Mouse (Mus musculus) midbrain, embryonic 14.5 days (tissue): ENCODE measurements around the gene Btbd6. TPM values are rescaled to one million over a fixed set of nuclear protein-coding genes. Genes with fewer than 3 reads are reported as not detected.

ENCODE experiments used
- ATAC-seq: fragments of 200-750 bp; cut with Nextera tagmentation; 2 replicates; pipeline ENCODE4 v1.8.0; 2017; ENCODE audit warnings: moderate number of reproducible peaks, moderate library complexity; ENCODE audit not compliant: low FRiP score, low TSS enrichment
- DNase-seq: peaks from one replicate; pipeline ENCODE4 v3.0.0-alpha.2; 2015
- H3K27ac ChIP-seq: fragments of 300-500 bp; sonication (generic); replicated peaks from 2 replicates; pipeline ENCODE4 v1.5.1; 2014; ENCODE audit warnings: mild to moderate bottlenecking, low read depth, low read length, moderate library complexity
- H3K27me3 ChIP-seq: fragments of 300-500 bp; sonication (generic); 2 replicates; pipeline ENCODE4 v1.6.1; 2014; ENCODE audit warnings: low read length, control low read depth, mixed read lengths; ENCODE audit not compliant: control insufficient read depth, insufficient read depth
- H3K36me3 ChIP-seq: fragments of 300-500 bp; sonication (generic); 2 replicates; pipeline ENCODE4 v1.6.1; 2014; ENCODE audit warnings: low read length, control low read depth; ENCODE audit not compliant: control insufficient read depth, insufficient read depth
- H3K4me1 ChIP-seq: fragments of 300-500 bp; sonication (generic); 2 replicates; pipeline ENCODE4 v1.6.1; 2014; ENCODE audit warnings: mild to moderate bottlenecking, antibody characterized with exemption, low read length, control low read depth; ENCODE audit not compliant: control insufficient read depth, insufficient read depth
- H3K4me2 ChIP-seq: fragments of 300-500 bp; sonication (generic); 2 replicates; pipeline ENCODE4 v1.6.1; 2014; ENCODE audit warnings: mild to moderate bottlenecking, low read length, moderate library complexity
- H3K4me3 ChIP-seq: fragments of 300-500 bp; sonication (generic); replicated peaks from 2 replicates; pipeline ENCODE4 v1.5.1; 2014; ENCODE audit warnings: low read depth, low read length
- H3K9ac ChIP-seq: fragments of 300-500 bp; sonication (generic); replicated peaks from 2 replicates; pipeline ENCODE4 v1.6.1; 2014; ENCODE audit warnings: mild to moderate bottlenecking, low read length, moderate library complexity
- H3K9me3 ChIP-seq: fragments of 300-500 bp; sonication (generic); 2 replicates; pipeline ENCODE4 v1.6.1; 2016; ENCODE audit warnings: low read length, control low read depth, mixed read lengths; ENCODE audit not compliant: control insufficient read depth
- WGBS: fragments of 180-500 bp; shearing (Covaris S2); extraction: QIAGEN DNeasy Blood & Tissue Kit; methylation state at CpG from one replicate; pipeline ENCODE4 v1.1.7; 2014; 5-methylcytosine and 5-hydroxymethylcytosine counted together
- polyA plus RNA-seq: library from polyadenylated mRNA; unstranded; fragments of >200 nt; fragmentation: Nextera tagmentation; extraction: Ambion mirVana; gene quantifications from 2 replicates; pipeline ENCODE4 v1.2.1, GENCODE M21; 2014

The Btbd6 gene
- polyA plus RNA-seq, 1 experiment from 2014 or later, result 49.8 TPM

DNA sequence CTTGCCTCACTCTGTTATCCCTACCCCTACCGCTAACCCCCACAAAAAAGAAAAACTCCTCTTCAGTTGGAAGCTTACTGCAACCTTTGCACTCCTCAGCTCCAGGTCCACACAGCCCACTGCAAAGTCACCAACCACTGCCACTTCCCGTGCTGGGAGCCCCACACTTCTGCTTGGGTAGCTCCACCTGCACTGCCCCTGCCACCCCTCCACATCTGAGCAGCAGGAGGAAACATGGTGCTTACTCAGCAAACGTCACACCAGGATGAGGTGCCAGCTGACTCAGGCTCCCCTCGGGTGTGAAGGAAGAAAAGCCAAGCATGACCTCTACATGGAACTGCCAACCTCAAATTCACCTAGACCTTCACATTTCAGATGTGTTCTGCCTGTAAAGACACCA is 17.9 kb downstream of the Btbd6 start:
- H3K4me1 ChIP-seq, result peaks cover 10% of the 10 kb centered on the region; the same call in 1 of the 2 replicates
- H3K27ac ChIP-seq, result no peak overlapping the region
- H3K36me3 ChIP-seq, result peaks cover 27% of the 10 kb centered on the region
- no peaks in the 10 kb centered on the region for H3K9me3 ChIP-seq
- no peak overlapping the region for H3K9ac ChIP-seq
- H3K27me3 ChIP-seq, result no peaks in the 10 kb centered on the region
- no peak overlapping the region for H3K4me3 ChIP-seq
- DNase-seq (no peak), ATAC-seq (no peak)
- no peak overlapping the region for H3K4me2 ChIP-seq
- WGBS, result 88% methylated on average over 4 of the region's 4 CpGs

DNA sequence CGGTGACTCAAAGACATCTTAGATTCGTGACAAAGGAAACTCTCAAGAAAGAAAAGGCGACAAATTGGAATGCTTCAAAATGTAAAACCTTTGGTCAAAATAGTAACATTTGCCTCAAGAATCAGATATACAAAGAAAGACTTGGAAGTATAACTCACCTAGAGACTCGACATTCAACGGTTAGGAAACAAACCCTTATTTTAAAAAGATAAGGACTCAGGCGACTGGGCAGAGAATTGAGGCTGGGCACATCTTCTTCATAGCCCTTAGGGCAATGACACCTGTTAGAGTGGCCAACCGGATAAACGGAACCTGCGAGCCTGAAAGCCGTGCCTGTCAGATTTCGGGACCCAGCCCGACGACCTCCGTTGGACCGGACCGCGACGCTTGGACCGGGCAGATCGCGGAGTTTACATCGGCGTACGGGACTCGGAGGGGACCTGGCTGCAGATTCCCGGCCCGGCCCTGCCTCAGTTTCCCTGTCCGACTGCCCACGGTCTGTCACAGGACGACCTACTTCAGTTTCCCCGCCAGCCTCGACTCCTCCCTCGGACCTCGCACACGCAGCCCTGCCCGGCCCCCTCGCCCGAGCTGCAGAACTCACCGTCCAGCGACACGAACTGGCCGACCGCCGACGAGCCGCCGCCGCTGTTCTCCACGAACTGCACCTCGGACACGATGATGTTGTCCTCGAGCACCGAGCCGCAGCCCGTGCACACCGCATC is 23.4 kb downstream of the Btbd6 start:
- WGBS, result 1% methylated on average over 56 of the region's 56 CpGs
- H3K27ac ChIP-seq, result peak overlapping the region; percentile 94
- peak overlapping the region; percentile 81 for H3K4me3 ChIP-seq
- H3K9me3 ChIP-seq, result no peaks in the 10 kb centered on the region
- peaks cover 8% of the 10 kb centered on the region; the same call in 1 of the 2 replicates for H3K36me3 ChIP-seq
- H3K9ac ChIP-seq, result peak overlapping the region; percentile 85
- H3K4me1 ChIP-seq, result peaks cover 21% of the 10 kb centered on the region; the same call in 1 of the 2 replicates
- peak; percentile 25 for DNase-seq
- peak overlapping the region; percentile 92 for H3K4me2 ChIP-seq
- no peak for ATAC-seq
- H3K27me3 ChIP-seq, result no peaks in the 10 kb centered on the region

DNA sequence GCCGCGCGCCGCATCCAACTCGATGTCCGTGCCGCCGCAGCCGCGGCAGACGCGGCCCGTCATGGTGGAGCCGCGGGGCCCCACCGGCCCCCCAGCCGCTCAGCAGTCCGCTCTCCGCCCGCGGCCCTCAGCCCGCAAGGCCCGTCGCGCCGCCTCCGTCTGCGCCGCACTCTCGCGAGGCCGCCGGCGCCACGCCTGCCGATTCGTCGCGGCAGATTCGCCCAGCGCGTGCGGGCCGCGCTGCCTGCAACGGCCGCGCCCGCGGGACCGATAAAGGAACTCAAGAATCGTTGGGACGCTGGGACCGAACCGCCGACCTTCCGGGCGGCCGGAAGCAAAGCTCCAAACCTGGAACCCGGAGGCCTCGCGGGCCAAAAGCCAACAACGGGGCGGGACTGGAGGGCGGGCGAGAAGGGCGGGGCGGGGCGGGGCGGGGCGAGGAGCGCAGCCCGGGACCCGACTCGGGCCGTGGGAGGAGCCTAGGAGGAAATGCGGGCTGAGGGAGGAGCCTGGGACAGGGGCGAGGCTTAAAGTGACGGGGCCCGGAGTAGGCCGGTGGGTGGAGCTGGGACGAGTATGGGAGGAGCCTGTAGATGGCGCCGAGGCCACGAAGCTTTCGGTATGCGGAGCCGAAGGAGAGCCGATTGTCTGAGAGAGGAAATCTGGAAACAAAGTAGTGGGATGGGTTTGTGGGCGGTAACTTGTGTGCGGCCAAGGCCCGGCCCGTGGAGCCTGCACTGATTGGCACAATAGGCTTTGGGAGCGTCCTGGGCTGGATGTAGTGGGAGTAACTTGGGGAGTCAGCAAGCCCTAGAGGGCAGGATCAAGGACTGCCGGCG is 24.2 kb downstream of the Btbd6 start, which contains the start of gene Brf1:
Gene Brf1 (minus strand): TSS at position 411 of the 839 bp plus-strand sequence.
- Histone ChIP-seq H3K36me3 (peaks cover 8% of the 10 kb centered on the region; the same call in 1 of the 2 replicates), H3K4me3 (peak within 1 kb of the TSS; percentile 81), H3K27me3 (no peaks in the 10 kb centered on the region), H3K9ac (peak within 1 kb of the TSS; percentile 85), H3K4me2 (peak within 1 kb of the TSS; percentile 92), H3K27ac (peak within 1 kb of the TSS; percentile 94), H3K4me1 (peaks cover 21% of the 10 kb centered on the region; the same call in 1 of the 2 replicates), H3K9me3 (no peaks in the 10 kb centered on the region)
- ATAC-seq, result peak; percentile 99
- DNase-seq, result peak; percentile 98
- under 1% methylated on average over 88 of the region's 96 CpGs for WGBS

DNA sequence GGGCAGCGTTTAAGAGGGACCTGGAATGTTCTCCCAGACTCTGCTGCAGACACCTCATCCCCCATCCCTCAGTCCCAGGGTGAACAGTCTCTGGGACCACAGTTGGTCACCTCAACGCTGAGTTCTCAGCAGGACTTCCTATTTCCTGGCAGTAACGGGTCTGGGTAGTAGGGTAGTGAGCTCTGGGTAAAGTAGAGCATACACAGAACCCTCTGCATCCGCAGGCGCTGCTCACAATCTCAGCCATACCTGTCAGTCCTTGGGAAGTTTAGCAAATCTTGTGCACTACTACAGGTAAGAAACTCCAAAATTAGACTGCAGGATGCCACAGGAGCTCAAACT is 24.8 kb downstream of the Btbd6 start:
- H3K27me3 ChIP-seq, result no peaks in the 10 kb centered on the region
- no peaks in the 10 kb centered on the region for H3K9me3 ChIP-seq
- peak overlapping the region; percentile 44 for H3K9ac ChIP-seq
- no peak for ATAC-seq
- H3K36me3 ChIP-seq, result peaks cover 8% of the 10 kb centered on the region; the same call in 1 of the 2 replicates
- no peak for DNase-seq
- H3K27ac ChIP-seq, result peak overlapping the region; percentile 94
- H3K4me2 ChIP-seq, result peak overlapping the region; percentile 92
- peaks cover 21% of the 10 kb centered on the region; the same call in 1 of the 2 replicates for H3K4me1 ChIP-seq
- WGBS, result 6% methylated on average over 5 of the region's 5 CpGs
- peak overlapping the region; percentile 81 for H3K4me3 ChIP-seq

GRCm38 (mm10) chr12:113002667-113003066 is 26.4 kb downstream of the Btbd6 start:
- no peak overlapping the region for H3K4me2 ChIP-seq
- H3K36me3 ChIP-seq, result no peaks in the 10 kb centered on the region
- H3K4me1 ChIP-seq, result peaks cover 21% of the 10 kb centered on the region; the same call in 1 of the 2 replicates
- H3K27me3 ChIP-seq, result no peaks in the 10 kb centered on the region
- peak; percentile 8 for DNase-seq
- H3K4me3 ChIP-seq, result no peak overlapping the region
- H3K9me3 ChIP-seq, result no peaks in the 10 kb centered on the region
- H3K27ac ChIP-seq, result no peak overlapping the region
- no peak for ATAC-seq
- no peak overlapping the region for H3K9ac ChIP-seq
- 47% methylated on average over 2 of the region's 2 CpGs for WGBS

- 85% methylated on average over 8 of the region's 8 CpGs for WGBS
- Histone ChIP-seq H3K4me2 (no peak overlapping the region), H3K9ac (no peak overlapping the region), H3K4me1 (peaks cover 12% of the 10 kb centered on the region; the same call in 1 of the 2 replicates), H3K27me3 (no peaks in the 10 kb centered on the region), H3K9me3 (no peaks in the 10 kb centered on the region), H3K4me3 (no peak overlapping the region), H3K27ac (no peak overlapping the region), H3K36me3 (no peaks in the 10 kb centered on the region)
- DNase-seq (no peak), ATAC-seq (no peak)
Observed at GRCm38 (mm10) chr12:113004011-113004410, 27.7 kb downstream of the Btbd6 start.

- 22% methylated on average over 4 of the region's 4 CpGs for WGBS
Observed at GRCm38 (mm10) chr12:113004993-113005392, 28.7 kb downstream of the Btbd6 start.

DNA sequence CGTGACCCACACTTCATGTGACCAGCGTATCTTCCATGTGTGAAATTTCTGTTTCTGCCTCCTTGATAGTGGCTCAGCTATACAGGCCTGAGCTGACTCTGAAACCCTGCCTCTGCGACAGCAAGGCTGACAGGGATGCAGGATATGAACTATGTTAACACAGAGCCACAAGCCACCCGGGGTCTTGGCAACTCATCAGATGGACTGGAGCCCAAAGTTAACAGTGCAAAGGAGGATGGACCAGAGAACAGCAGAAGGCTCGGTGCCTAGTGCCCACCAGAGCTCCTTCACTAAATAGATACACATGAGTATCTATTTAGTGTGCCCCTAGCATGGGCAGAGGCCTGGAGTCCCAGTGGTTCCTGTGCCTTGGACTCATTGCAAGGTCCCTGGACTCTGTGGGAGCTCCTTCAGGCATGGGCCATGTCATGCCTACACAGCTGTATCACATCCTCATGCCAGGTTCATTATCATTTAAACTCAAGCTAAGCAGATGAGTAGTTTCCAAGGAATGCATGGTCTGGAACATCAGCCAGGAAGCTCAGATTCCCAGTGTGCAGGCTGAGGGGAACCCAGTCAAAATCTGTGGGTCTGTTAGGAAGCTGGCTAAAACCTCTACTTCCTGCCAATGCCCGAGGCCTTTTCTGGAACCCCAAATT is 35.5 kb downstream of the Btbd6 start:
- Histone ChIP-seq H3K36me3 (no peaks in the 10 kb centered on the region), H3K9me3 (no peaks in the 10 kb centered on the region), H3K4me1 (peaks cover 25% of the 10 kb centered on the region), H3K4me2 (no peak overlapping the region), H3K9ac (no peak overlapping the region), H3K4me3 (no peak overlapping the region), H3K27me3 (no peaks in the 10 kb centered on the region), H3K27ac (no peak overlapping the region)
- 92% methylated on average over 6 of the region's 6 CpGs for WGBS
- DNase-seq, result no peak
- no peak for ATAC-seq

More at GRCm38 (mm10) chr12:113004993-113005392, 28.7 kb downstream of the Btbd6 start:
- H3K9me3 ChIP-seq, result no peaks in the 10 kb centered on the region
- 0 out of 2 replicates have a peak, but pooled peaks cover 6% of the 10 kb centered on the region for H3K4me1 ChIP-seq
- H3K36me3 ChIP-seq, result no peaks in the 10 kb centered on the region
- H3K9ac ChIP-seq, result no peak overlapping the region
- ATAC-seq (no peak), DNase-seq (peak; percentile 57)
- H3K4me2 ChIP-seq, result no peak overlapping the region
- H3K27ac ChIP-seq, result no peak overlapping the region
- no peaks in the 10 kb centered on the region for H3K27me3 ChIP-seq
- H3K4me3 ChIP-seq, result no peak overlapping the region
